Mouse (Mus musculus): ENCODE measurements around the gene Pepd. TPM values are rescaled to one million over a fixed set of nuclear protein-coding genes. Genes with fewer than 3 reads are reported as not detected.

The Pepd gene
- total RNA-seq, 1 experiment = 53.9 TPM

DNA sequence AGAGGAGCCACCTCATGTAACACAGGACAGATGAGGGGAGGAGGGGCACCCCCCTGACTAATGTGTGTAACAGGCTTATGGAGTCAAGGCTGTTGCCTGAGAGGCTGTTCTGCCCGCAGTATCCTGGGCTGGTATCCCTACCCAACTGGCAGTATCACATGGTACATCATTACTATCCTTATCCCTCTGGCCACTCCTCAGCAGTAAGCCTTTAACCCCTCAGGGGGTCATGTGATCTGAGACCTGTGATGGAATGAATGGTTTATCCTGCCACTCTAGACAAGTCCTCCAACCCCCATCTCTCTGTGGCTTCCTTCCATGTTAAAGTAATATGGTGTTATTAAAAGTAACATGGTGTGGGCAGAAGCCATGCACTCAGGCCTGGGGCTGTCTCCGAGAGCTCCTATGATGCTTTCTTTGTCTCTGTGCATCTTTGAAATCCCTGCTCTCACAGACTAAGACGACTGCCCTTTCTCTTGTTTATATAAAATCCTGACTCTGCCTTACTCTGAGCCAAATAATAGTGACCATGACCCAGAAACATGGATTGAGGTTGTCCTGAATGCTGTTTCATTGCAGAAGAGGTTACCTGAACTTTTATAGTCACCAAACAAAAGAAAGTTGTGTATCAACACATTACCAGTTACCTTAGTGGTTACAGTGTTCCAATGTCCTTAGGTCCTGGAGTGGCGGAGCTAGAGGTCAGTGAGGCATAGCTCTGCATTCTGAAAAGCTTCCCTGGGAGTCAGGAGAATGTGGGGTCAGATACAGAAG, 71.7 kb downstream of the Pepd start:
- Histone ChIP-seq H3K27ac (ENCODE audit: insufficient read depth, low read depth, low read length, poor library complexity, severe bottlenecking) (no peak overlapping the region), H3K9me3 (ENCODE audit: control insufficient read depth, insufficient read depth, low read depth, low read length) (no peaks in the 10 kb centered on the region), H3K4me1 (ENCODE audit: control insufficient read depth in 2 of 2, insufficient read depth in 2 of 2, low read length in 2 of 2, poor library complexity in 1 of 2) (peaks cover 0 to 6% of the 10 kb centered on the region in 2 experiments; a peak in 1 of 4 replicates), H3K36me3 (ENCODE audit: control insufficient read depth, insufficient read depth, low read length, poor library complexity, severe bottlenecking) (peaks cover 6% of the 10 kb centered on the region; the same call in 1 of the 2 replicates), H3K9ac (ENCODE audit: insufficient read depth, low read depth, low read length, poor library complexity, severe bottlenecking) (no peak overlapping the region), H3K4me3 (ENCODE audit: insufficient read depth in 1 of 2, low read depth in 1 of 2, low read length in 2 of 2, poor library complexity in 1 of 2, severe bottlenecking in 1 of 2) (no peak overlapping the region)
- in situ Hi-C loops (cut with MboI; ENCODE audit: low sequenced_read_pairs in 2 of 2, unreplicated experiment in 2 of 2) = no loop called here
- TF ChIP-seq ZC3H11A (IDR thresholded peaks at IDR 0.05; ENCODE audit: borderline replicate concordance, low read depth, low read length) (no peak), CHD2 (IDR thresholded peaks at IDR 0.05; ENCODE audit: low read depth, low read length) (no peak), MAFK (IDR thresholded peaks at IDR 0.05; ENCODE audit: insufficient read depth, low read depth, low read length) (no peak), ZNF384 (IDR thresholded peaks at IDR 0.05; ENCODE audit: low read depth, low read length) (no peak), HCFC1 (IDR thresholded peaks at IDR 0.05; ENCODE audit: borderline replicate concordance, insufficient read depth, low read length) (no peak)
- no peak for DNase-seq (ENCODE audit: low read depth, low spot score)

DNA sequence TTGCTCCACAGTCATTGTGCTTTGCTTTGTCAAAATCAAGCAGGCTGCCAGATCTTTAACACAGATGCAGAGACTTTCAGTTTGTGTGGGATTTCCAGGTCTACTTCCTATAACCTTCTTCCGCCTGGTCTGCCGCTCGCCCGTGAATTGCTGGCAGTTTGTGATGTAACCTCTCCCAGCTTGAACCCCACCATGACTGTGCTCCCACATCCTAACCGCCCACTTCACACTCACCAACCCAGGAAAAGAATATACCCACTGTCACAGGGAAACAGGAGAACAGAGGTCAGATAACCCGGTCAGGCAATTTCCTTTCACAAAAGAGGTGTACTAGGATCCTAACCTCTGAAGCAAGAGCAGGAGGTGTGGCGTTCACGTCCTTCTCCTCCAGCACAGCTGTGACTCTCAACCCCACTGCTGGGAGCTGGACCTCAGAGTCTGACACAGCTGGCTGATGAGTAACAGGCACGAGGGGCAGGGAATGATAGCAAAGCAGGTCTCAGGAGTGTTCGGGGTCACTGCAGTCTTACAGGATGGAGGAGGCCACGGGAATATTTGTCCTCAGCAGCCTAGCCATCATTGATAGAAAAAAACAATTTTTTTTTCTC, 72.5 kb downstream of the Pepd start:
- H3K27ac ChIP-seq (ENCODE audit: insufficient read depth, low read depth, low read length, poor library complexity, severe bottlenecking) = no peak overlapping the region
- H3K9me3 ChIP-seq (ENCODE audit: control insufficient read depth, insufficient read depth, low read depth, low read length) = no peaks in the 10 kb centered on the region
- no peak overlapping the region for H3K9ac ChIP-seq (ENCODE audit: insufficient read depth, low read depth, low read length, poor library complexity, severe bottlenecking)
- H3K4me1 ChIP-seq (ENCODE audit: control insufficient read depth in 2 of 2, insufficient read depth in 2 of 2, low read length in 2 of 2, poor library complexity in 1 of 2) = peaks cover 0 to 6% of the 10 kb centered on the region in 2 experiments; a peak in 1 of 4 replicates
- in situ Hi-C loops (cut with MboI; ENCODE audit: low sequenced_read_pairs in 2 of 2, unreplicated experiment in 2 of 2) = no loop called here
- no peak for DNase-seq (ENCODE audit: low read depth, low spot score)
- no peak overlapping the region for H3K4me3 ChIP-seq (ENCODE audit: insufficient read depth in 1 of 2, low read depth in 1 of 2, low read length in 2 of 2, poor library complexity in 1 of 2, severe bottlenecking in 1 of 2)
- H3K36me3 ChIP-seq (ENCODE audit: control insufficient read depth, insufficient read depth, low read length, poor library complexity, severe bottlenecking) = peaks cover 6% of the 10 kb centered on the region; the same call in 1 of the 2 replicates
- TF ChIP-seq ZNF384 (IDR thresholded peaks at IDR 0.05; ENCODE audit: low read depth, low read length) = no peak
- no peak for TF ChIP-seq HCFC1 (IDR thresholded peaks at IDR 0.05; ENCODE audit: borderline replicate concordance, insufficient read depth, low read length)
- no peak for TF ChIP-seq CHD2 (IDR thresholded peaks at IDR 0.05; ENCODE audit: low read depth, low read length)
- no peak for TF ChIP-seq MAFK (IDR thresholded peaks at IDR 0.05; ENCODE audit: insufficient read depth, low read depth, low read length)
- no peak for TF ChIP-seq ZC3H11A (IDR thresholded peaks at IDR 0.05; ENCODE audit: borderline replicate concordance, low read depth, low read length)

DNA sequence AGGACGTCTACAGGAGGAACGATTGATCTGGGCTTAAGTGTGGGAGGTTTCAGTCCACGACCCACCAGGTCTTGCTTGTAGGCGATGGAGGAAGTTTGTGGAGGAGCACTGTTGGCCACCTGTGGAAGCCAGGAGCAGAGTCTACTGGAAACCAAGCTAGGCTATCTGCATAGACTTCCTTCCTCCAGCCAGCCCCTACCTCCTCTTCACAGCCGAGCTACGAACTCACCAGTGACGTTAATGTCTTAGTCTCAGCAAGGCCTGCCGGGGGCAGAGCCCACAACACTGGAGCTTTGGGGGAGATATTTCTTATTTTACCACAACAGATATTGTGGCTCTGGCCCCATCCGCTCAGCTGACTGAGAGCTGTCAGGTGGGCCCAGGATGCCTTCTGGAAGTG, 73.0 kb downstream of the Pepd start:
- Histone ChIP-seq H3K9me3 (ENCODE audit: control insufficient read depth, insufficient read depth, low read depth, low read length) (no peaks in the 10 kb centered on the region), H3K4me1 (ENCODE audit: control insufficient read depth in 2 of 2, insufficient read depth in 2 of 2, low read length in 2 of 2, poor library complexity in 1 of 2) (peaks cover 0 to 6% of the 10 kb centered on the region in 2 experiments; a peak in 1 of 4 replicates), H3K4me3 (ENCODE audit: insufficient read depth in 1 of 2, low read depth in 1 of 2, low read length in 2 of 2, poor library complexity in 1 of 2, severe bottlenecking in 1 of 2) (no peak overlapping the region), H3K36me3 (ENCODE audit: control insufficient read depth, insufficient read depth, low read length, poor library complexity, severe bottlenecking) (peaks cover 6% of the 10 kb centered on the region; the same call in 1 of the 2 replicates), H3K27ac (ENCODE audit: insufficient read depth, low read depth, low read length, poor library complexity, severe bottlenecking) (no peak overlapping the region), H3K9ac (ENCODE audit: insufficient read depth, low read depth, low read length, poor library complexity, severe bottlenecking) (no peak overlapping the region)
- DNase-seq (ENCODE audit: low read depth, low spot score) = no peak
- in situ Hi-C loops (cut with MboI; ENCODE audit: low sequenced_read_pairs in 2 of 2, unreplicated experiment in 2 of 2) = no loop called here
- no peak for TF ChIP-seq HCFC1 (IDR thresholded peaks at IDR 0.05; ENCODE audit: borderline replicate concordance, insufficient read depth, low read length)
- TF ChIP-seq ZNF384 (IDR thresholded peaks at IDR 0.05; ENCODE audit: low read depth, low read length) = no peak
- no peak for TF ChIP-seq CHD2 (IDR thresholded peaks at IDR 0.05; ENCODE audit: low read depth, low read length)
- TF ChIP-seq MAFK (IDR thresholded peaks at IDR 0.05; ENCODE audit: insufficient read depth, low read depth, low read length) = no peak
- no peak for TF ChIP-seq ZC3H11A (IDR thresholded peaks at IDR 0.05; ENCODE audit: borderline replicate concordance, low read depth, low read length)

DNA sequence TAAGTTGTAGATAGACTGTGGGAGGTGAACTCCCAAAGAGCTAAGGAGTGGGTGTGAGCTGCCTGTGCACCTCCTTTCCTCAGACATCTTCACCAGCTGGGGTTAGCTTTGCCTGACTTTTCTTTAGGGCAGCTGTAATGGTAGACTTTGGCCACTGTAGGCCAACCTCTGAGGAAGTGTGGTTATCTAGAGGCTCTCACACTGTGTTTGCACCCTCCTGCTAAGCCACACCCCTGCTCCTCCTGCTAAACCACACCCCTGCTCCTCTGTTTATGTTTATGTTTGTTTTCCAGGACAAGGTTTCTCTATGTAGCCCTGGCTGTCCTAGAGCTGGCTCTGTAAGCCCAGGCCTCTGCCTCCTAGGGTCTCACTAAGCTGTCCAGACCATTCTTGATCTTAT, 73.5 kb downstream of the Pepd start:
- Histone ChIP-seq H3K4me1 (ENCODE audit: control insufficient read depth in 2 of 2, insufficient read depth in 2 of 2, low read length in 2 of 2, poor library complexity in 1 of 2) (peaks cover 0 to 6% of the 10 kb centered on the region in 2 experiments; a peak in 1 of 4 replicates), H3K9ac (ENCODE audit: insufficient read depth, low read depth, low read length, poor library complexity, severe bottlenecking) (no peak overlapping the region), H3K9me3 (ENCODE audit: control insufficient read depth, insufficient read depth, low read depth, low read length) (no peaks in the 10 kb centered on the region), H3K27ac (ENCODE audit: insufficient read depth, low read depth, low read length, poor library complexity, severe bottlenecking) (no peak overlapping the region), H3K36me3 (ENCODE audit: control insufficient read depth, insufficient read depth, low read length, poor library complexity, severe bottlenecking) (peaks cover 6% of the 10 kb centered on the region; the same call in 1 of the 2 replicates), H3K4me3 (ENCODE audit: insufficient read depth in 1 of 2, low read depth in 1 of 2, low read length in 2 of 2, poor library complexity in 1 of 2, severe bottlenecking in 1 of 2) (no peak overlapping the region)
- no peak for DNase-seq (ENCODE audit: low read depth, low spot score)
- in situ Hi-C loops (cut with MboI; ENCODE audit: low sequenced_read_pairs in 2 of 2, unreplicated experiment in 2 of 2) = no loop called here
- TF ChIP-seq ZNF384 (IDR thresholded peaks at IDR 0.05; ENCODE audit: low read depth, low read length) (no peak), HCFC1 (IDR thresholded peaks at IDR 0.05; ENCODE audit: borderline replicate concordance, insufficient read depth, low read length) (no peak), MAFK (IDR thresholded peaks at IDR 0.05; ENCODE audit: insufficient read depth, low read depth, low read length) (no peak), ZC3H11A (IDR thresholded peaks at IDR 0.05; ENCODE audit: borderline replicate concordance, low read depth, low read length) (no peak), CHD2 (IDR thresholded peaks at IDR 0.05; ENCODE audit: low read depth, low read length) (no peak)

Measured in ES-E14 (cell line).